Mouse (Mus musculus): Measurements from ENCODE around the gene Taf1c.

Taf1c gene

DNA sequence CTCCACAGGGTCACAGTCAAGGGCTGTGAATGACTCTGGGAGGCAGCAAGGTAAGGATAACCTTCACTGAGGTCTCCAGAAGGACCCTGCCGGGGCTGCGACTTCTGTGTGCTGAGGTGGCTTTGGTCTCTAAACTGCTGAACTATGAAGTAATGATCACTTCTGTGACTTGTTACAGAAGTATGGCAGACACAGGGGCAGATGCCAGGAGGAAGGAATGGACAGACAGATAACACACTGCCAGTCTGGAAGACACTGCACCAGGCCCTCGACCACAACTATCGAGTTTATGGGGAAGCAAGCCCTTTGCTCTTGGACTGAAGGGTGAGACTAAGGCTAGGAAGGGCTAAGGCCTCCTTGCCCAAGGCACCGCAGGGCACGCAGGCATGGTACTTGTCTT is 33.9 kb downstream of the Taf1c start:
- no peak for DNase-seq

DNA sequence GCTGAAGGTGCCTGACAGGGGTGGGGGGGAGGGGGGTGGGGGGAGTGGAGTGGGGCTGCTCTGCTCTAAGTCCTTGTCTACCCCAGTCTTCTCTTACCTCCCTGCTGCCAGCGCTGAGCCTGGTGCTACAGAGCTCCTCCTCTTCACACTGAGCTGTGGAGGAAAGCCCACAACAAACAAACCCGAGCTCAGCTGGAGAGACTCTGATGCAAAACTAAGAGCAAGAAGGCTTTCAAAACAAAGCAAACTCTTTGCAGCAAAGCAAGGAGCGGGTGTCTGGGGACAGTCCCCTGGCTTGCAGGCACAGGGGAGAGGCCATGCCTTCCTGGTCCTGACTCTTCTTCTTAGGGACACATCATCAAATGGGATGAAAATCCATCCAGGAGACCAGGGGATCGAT is 35.1 kb downstream of the Taf1c start:
- no peak for DNase-seq

DNA sequence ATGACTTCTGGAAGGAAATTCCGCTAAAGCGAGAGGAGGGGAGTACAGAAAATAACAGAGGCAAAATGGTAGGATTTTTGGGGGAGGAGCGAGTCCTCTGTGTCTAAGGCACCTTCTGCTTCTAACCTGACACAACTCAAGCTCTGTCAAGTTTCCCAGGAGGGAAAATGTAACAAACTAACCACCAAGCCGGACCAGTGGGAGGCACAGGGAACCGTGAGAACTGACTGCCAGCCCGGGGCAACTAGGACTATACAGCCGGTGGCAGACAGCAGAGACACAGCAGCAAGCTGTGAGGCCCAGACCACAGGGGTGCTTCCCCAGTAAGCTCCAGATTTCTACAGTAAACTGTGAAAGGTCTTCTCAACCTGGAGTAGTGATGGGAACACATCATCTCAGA is 36.1 kb downstream of the Taf1c start:
- no peak for DNase-seq

DNA sequence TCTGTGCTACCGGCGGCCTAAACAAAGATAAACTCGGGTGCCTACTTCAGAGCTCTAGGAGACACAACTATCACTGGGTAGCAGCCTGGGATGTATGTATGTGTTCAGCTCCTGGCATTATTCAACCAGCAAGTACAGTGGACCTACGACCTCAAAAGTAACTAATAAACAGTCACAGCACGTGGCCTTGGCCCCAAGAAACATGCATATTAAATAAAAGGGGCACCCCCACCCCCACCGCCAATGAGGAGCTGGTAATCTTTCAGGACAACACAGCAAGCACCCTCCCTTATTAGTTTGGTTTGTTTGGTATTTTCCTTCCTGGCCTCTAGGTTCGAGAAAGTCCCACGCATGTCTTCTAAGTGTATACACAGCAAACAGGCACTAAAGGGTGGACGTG is 36.8 kb downstream of the Taf1c start:
- DNase-seq = no peak

DNA sequence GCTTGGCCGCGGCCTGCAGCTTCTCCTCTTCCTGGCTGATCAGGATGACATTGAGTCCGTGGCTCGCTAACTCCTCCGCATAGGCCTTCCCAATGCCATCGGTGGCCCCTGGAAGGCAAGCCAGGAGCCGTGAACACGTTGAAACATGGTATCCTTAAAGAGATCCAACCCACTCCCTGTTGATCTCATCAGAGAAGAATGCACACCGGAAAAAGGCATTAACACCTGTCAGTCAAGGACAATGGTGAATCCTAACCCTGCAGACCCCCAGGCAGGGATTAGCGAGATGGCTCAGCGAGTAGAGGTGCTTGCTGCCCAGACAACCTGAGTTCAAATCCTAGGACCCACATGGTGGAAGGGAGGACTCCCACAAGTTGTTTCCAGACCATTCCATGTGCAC is 38.7 kb downstream of the Taf1c start:
- no peak for DNase-seq

DNA sequence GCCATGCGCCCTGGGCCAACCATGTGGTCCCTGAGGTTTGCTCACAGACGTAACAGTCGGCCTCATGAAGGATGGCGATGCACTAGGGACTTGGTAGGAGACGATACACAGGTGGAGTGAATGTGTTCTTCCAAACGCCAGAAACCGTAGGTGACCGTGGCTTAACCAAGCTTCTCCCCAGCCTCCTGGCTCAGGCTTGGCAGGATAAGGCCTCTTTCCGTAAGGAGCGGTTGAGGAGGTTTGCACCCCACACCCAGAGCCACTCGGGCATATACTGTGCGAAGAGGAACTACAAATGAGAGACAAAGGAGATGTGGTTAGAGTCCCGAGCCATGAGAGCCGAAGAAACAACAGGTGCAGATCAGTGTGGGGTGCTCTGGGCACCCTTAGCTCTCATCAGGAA is 41.2 kb downstream of the Taf1c start:
- peak in 1 of 2 experiments; percentile 48 for DNase-seq

DNA sequence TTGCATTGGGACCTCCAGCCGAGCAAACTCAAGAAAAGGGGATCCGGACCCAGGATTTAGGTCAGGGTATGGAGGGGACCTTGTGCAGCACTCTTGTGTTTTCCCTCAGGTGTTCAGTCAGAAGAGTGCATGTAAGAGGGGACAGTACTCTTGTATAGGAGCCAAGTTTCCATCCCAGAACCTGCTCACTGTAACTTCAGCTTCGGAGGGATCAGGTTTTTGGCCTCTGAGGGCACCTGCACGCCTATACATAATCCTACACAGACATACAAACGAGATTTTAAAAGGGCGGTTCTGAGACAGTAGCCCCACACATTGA is 45.7 kb downstream of the Taf1c start:
- DNase-seq = no peak

DNA sequence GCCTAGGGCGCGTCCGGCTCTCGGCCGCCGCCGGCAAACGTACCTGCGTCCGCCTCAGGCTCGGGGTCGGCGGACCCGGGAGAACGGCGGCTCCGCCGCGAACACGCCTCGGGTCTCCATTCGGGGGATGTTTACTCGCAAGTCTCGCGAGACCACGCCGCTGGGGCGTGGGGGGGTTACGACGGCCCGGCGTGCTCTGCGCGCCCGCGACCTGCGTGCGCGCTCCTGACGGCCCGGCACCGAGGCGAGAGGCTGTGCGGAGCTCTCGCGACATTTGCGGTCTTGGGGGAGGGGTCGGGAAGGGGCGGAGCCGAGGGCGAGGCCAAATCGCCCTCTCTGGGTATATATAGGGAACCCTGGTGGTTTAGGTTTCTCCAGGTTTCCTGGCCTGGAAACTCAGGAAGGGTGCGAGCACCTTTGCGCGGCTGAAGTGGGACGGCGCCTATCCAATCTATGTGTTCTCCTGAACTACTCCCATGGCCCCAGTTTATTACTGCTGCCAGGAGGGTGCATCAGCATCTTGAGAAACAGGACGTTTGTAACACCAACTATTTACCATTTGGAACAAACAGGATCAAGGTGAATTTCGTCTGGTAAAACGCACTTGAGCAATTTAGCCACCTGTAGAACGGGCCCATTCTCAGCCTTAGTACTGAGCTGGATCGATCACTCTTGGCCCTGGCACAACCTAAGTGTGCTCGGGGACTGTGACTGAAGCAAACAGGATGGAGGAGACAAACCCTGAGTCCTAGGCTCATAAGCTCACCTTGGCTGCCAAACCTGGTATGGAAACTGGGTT is 46.2 kb downstream of the Taf1c start, which contains the start of gene Mbtps1:
Gene Mbtps1 (minus strand): TSS at position 133 of the 799 bp plus-strand sequence.
- peak; percentile 98 to 99 for DNase-seq

DNA sequence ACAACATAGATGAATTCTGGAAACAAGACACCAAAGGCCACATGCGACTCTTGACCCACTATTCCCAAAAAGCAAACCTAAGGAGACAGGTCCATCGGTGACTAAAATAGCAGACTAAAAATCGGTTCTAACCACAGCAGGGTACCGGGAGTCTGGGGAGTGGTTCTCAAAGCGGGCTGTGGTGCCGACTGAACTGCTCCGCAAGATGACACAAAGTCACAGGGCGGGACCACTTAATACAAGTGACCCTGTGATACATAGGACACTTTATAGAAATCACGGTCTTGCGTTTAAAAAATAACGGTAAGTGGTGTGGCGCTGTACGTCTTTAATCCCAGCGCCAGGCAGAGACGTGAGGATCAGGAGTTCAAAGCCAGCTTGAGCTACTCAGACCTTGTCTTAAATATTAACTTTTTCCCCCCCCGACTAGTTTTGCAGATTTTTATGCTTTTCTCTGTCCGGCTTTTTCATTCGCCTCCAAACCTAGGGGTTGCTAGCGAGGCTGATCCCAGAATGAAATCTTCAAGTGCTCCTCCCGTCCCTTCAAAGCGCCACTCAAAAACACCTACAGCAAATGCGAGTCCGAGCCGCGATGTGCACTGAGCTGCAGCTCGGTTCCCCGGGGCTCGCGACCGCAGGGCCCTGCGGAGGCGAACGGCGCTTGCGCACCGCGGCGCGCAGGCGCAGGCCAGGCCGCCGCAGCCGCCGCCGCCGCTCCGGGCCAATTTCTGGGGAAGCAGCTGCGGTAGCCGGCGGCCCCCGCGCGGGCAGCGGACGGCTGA is 47.0 kb downstream of the Taf1c start:
- DNase-seq = peak; percentile 30 to 84

DNA sequence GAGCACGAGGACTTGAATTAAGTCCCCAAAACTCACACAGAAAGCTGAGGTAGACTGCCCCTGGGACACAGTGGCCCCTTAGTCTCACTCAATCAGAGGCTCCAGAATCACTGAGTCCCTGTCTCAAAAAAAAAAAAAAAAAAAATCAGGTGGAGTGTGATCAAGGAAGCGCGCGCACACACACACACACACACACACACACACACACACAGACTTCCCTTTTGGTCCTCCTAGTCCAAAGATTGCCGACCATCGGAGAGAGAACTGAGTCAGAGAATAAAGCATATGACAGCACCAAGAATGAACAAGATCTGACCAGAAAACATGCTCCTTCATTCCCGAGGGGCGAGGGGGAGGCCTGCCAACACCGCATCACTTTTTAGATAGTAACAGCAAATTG is 47.9 kb downstream of the Taf1c start:
- no peak for DNase-seq

DNA sequence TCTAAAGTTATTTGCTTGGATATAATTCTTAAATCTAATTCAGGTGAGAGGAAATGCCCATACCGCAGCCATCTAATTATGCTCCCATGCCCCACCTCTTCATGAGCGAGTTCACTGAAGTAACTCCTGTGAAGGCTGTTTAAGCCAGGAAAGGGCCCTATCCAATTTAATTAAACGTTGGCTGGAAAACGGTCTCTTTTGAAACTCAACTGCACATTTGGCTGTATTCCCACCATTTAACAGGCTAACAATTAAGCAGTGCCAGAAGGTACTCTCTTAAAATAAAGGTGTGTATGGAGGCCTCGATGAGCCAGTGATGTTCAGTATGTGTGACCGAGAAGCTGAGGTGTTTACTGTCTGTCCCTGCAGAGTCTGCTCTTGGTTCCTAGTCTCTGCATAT is 49.2 kb downstream of the Taf1c start:
- no peak for DNase-seq

DNA sequence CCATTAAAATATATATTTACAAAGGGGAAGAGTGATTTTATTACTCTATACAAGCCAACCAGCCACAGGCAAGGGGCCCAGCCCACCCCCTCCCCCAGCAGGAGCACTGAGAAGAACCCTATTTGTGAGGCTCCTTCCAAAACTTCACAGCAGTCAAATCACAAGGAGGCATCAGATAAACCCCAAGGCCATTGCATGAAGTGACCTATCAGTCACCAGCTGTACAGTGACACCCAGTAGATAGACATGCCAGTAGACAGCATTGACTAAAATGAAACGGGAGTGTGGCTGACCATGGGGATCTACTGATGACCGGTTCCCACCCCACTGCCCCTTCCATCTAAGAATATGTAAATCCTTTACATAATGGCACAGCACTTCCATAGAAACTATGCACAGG is 52.1 kb downstream of the Taf1c start:
- DNase-seq = no peak

DNA sequence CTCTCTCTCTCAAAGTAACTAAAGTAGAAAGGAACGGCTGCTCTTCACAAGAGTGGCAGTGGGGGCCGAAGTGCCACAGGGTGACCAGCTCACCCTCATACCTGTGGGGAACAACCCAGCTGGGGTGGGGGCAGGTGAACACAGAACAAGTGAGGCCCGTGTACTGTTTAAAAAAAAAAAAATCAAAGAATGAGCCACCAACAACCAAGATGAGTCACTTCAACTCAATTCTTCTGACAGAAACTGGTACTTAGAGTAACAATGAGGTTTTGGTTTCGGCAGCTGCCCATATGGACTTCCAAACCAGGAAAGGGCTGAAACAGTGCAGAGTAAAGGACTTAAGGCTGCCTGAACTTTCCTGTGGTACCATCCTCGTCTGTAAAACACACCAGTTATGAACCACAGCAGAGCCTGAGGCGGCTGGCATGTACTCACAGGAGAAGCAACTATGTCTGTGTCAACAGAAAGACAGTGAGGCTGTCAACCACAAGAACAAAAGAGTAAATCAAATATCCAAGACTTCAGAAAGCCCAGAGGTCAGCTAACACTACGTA is 56.4 kb downstream of the Taf1c start:
- no peak for DNase-seq

Measured in cerebellum, postnatal 14 days (tissue).